Mouse (Mus musculus) myocyte (in vitro differentiated cells): ENCODE measurements around the gene Rest. TPM values are rescaled to one million over a fixed set of nuclear protein-coding genes. Genes with fewer than 3 reads are reported as not detected.

Source experiments
- H3K27me3 ChIP-seq: one replicate; pipeline ENCODE4 v1.6.1; 2011; ENCODE audit not compliant: control insufficient read depth, insufficient read depth, insufficient read length
- H3K36me3 ChIP-seq: one replicate; pipeline ENCODE4 v1.6.1; 2011; ENCODE audit not compliant: control insufficient read depth, insufficient read depth
- H3K4me2 ChIP-seq: one replicate; pipeline ENCODE4 v1.6.1; 2011; ENCODE audit warnings: low read depth, control low read depth
- H3K4me3 ChIP-seq: one replicate; pipeline ENCODE4 v1.5.1; 2011; ENCODE audit warnings: mild to moderate bottlenecking, control low read depth, moderate library complexity
- H3K79me2 ChIP-seq: one replicate; pipeline ENCODE4 v1.6.1; 2011; ENCODE audit not compliant: control insufficient read depth, insufficient read depth
- H3ac ChIP-seq: one replicate; pipeline ENCODE4 v1.6.1; 2011; ENCODE audit not compliant: control insufficient read depth, insufficient read length
- CEBPB ChIP-seq: IDR thresholded peaks from 2 replicates; pipeline ENCODE4 v1.6.1; 2011; ENCODE audit warnings: mild to moderate bottlenecking, moderate library complexity; ENCODE audit not compliant: poor library complexity, insufficient read depth, severe bottlenecking
- E2F4 ChIP-seq: IDR thresholded peaks from one replicate; pipeline ENCODE4 v1.6.1; 2011; ENCODE audit warnings: mild to moderate bottlenecking, control low read depth, moderate library complexity; ENCODE audit not compliant: insufficient read depth
- MAX ChIP-seq: IDR thresholded peaks from one replicate; pipeline ENCODE4 v1.6.1; 2011; ENCODE audit warnings: low read depth, mild to moderate bottlenecking, control low read depth
- MYOD1 ChIP-seq, 3 experiments: IDR thresholded peaks; one replicate each; pipeline ENCODE4 v1.6.1; 2011; ENCODE audit warnings: control low read depth in 2 of 3, low read depth in 2 of 3, mild to moderate bottlenecking in 2 of 3, moderate library complexity in 1 of 3; ENCODE audit not compliant: insufficient read length in 2 of 3, control insufficient read depth in 1 of 3
- MYOG ChIP-seq, 3 experiments: IDR thresholded peaks; one replicate each; pipeline ENCODE4 v1.6.1; 2011; ENCODE audit warnings: control low read depth in 2 of 3, low read depth in 2 of 3, mild to moderate bottlenecking in 2 of 3; ENCODE audit not compliant: insufficient read length in 2 of 3, control insufficient read depth in 1 of 3, insufficient read depth in 1 of 3
- POLR2A ChIP-seq: IDR thresholded peaks from one replicate; pipeline ENCODE4 v1.6.1; 2011; ENCODE audit warnings: low read depth, mild to moderate bottlenecking, control low read depth, moderate library complexity; ENCODE audit not compliant: insufficient read length
- POLR2AphosphoS2 ChIP-seq: IDR thresholded peaks from one replicate; pipeline ENCODE4 v1.6.1; 2011; ENCODE audit warnings: low read depth, control low read depth; ENCODE audit not compliant: insufficient read length
- REST ChIP-seq: IDR thresholded peaks from one replicate; pipeline ENCODE4 v1.6.1; 2011; ENCODE audit warnings: mild to moderate bottlenecking, control low read depth, moderate library complexity; ENCODE audit not compliant: insufficient read depth, insufficient read length
- SRF ChIP-seq: IDR thresholded peaks from one replicate; pipeline ENCODE4 v1.6.1; 2011; ENCODE audit warnings: low read depth; ENCODE audit not compliant: control insufficient read depth, insufficient read length
- TCF12 ChIP-seq: IDR thresholded peaks from one replicate; pipeline ENCODE4 v1.6.1; 2011; ENCODE audit warnings: mild to moderate bottlenecking, control low read depth; ENCODE audit not compliant: poor library complexity, insufficient read depth, severe bottlenecking
- TCF3 ChIP-seq: IDR thresholded peaks from one replicate; pipeline ENCODE4 v1.6.1; 2011; ENCODE audit warnings: low read depth, control low read depth; ENCODE audit not compliant: insufficient read length
- USF1 ChIP-seq: IDR thresholded peaks from one replicate; pipeline ENCODE4 v1.6.1; 2011; ENCODE audit warnings: low read depth, mild to moderate bottlenecking, control low read depth, moderate library complexity
- polyA plus RNA-seq: library from polyadenylated mRNA; unstranded; fragments of >200 nt; fragmentation: generic; extraction: Trizol; gene quantifications from one replicate; pipeline ENCODE4 v1.2.1, GENCODE M21; 2012; ENCODE audit warnings: missing spikeins

Gene Rest
- polyA plus RNA-seq, 1 experiment = 7.2 TPM

- Histone ChIP-seq H3K36me3 (peaks cover 27% of the 10 kb centered on the region), H3K4me2 (no peak overlapping the region), H3ac (no peak overlapping the region), H3K27me3 (no peaks in the 10 kb centered on the region), H3K79me2 (peaks cover 33% of the 10 kb centered on the region), H3K4me3 (no peak overlapping the region)
- TF ChIP-seq REST (no peak), POLR2AphosphoS2 (no peak), USF1 (no peak), CEBPB (no peak), TCF12 (no peak), SRF (no peak), MAX (no peak), E2F4 (no peak), TCF3 (no peak), POLR2A (no peak)
Observed at GRCm38 (mm10) chr5:77277204-77277603, 11.9 kb downstream of the Rest start.

DNA sequence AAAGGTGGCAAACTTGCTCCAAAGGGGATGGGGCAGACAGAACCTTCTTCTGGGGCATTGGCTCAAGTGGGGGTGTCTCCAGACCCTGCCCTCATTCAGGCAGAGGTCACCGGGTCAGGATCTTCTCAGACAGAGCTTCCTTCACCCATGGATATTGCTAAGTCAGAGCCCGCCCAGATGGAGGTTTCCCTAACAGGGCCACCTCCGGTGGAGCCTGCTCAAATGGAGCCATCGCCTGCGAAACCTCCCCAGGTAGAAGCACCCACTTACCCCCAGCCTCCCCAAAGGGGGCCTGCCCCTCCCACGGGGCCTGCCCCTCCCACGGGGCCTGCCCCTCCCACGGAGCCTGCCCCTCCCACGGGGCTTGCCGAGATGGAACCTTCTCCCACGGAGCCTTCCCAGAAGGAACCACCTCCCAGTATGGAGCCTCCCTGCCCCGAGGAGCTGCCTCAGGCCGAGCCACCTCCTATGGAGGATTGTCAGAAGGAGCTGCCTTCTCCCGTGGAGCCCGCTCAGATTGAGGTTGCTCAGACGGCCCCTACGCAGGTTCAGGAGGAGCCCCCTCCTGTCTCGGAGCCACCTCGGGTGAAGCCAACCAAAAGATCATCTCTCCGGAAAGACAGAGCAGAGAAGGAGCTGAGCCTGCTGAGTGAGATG is 16.4 kb downstream of the Rest start:
- Histone ChIP-seq H3K27me3 (no peaks in the 10 kb centered on the region), H3ac (no peak overlapping the region), H3K4me2 (no peak overlapping the region), H3K36me3 (peaks cover 15% of the 10 kb centered on the region), H3K79me2 (peaks cover 11% of the 10 kb centered on the region), H3K4me3 (no peak overlapping the region)
- TF ChIP-seq MYOG (IDR thresholded peaks at IDR 0.05; ENCODE audit: control insufficient read depth in 1 of 3, insufficient read depth in 1 of 3, insufficient read length in 2 of 3, low read depth in 2 of 3) (no peak), SRF (no peak), MYOD1 (IDR thresholded peaks at IDR 0.05; ENCODE audit: control insufficient read depth in 1 of 3, insufficient read length in 2 of 3, low read depth in 2 of 3) (no peak), POLR2AphosphoS2 (no peak), TCF12 (no peak), MAX (no peak), E2F4 (no peak), TCF3 (no peak), USF1 (no peak), CEBPB (no peak)

DNA sequence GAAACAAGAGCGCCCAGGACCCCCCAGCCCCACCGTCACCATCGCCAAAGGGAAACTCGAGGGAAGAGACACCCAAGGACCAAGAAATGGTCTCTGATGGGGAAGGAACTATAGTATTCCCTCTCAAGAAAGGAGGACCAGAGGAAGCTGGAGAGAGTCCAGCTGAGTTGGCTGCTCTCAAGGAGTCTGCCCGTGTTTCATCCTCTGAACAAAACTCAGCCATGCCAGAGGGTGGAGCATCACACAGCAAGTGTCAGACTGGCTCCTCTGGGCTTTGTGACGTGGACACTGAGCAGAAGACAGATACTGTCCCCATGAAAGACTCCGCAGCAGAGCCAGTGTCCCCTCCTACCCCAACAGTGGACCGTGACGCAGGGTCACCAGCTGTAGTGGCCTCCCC is 17.0 kb downstream of the Rest start:
- H3K4me3 ChIP-seq = no peak overlapping the region
- H3K4me2 ChIP-seq = no peak overlapping the region
- peaks cover 7% of the 10 kb centered on the region for H3K79me2 ChIP-seq
- H3K36me3 ChIP-seq = peaks cover 15% of the 10 kb centered on the region
- TF ChIP-seq POLR2A (no peak), CEBPB (no peak), MYOG (IDR thresholded peaks at IDR 0.05; ENCODE audit: control insufficient read depth in 1 of 3, insufficient read depth in 1 of 3, insufficient read length in 2 of 3, low read depth in 2 of 3) (no peak), MAX (no peak), SRF (no peak), POLR2AphosphoS2 (no peak), TCF3 (no peak), TCF12 (no peak), REST (no peak), E2F4 (no peak), USF1 (no peak), MYOD1 (IDR thresholded peaks at IDR 0.05; ENCODE audit: control insufficient read depth in 1 of 3, insufficient read length in 2 of 3, low read depth in 2 of 3) (no peak)
- no peak overlapping the region for H3ac ChIP-seq
- H3K27me3 ChIP-seq = no peaks in the 10 kb centered on the region

DNA sequence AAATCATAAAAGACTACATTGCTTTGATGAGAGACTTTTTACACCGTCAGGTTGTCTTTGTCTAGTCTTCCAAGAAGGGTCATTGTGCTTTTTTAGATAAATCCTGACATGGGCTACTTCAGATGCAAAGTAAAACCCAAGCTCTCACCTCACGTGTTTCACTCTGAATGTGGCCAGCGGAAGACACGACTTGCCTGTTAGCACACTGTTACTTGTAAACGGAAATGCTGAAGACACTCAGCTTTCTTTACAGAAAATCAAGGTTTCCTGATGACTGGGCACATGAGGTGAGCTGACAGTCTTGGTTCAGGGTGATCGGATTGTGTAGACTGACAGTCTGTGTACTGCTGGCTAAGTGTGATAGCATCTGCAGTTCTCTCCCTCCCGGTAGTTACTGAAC is 20.4 kb downstream of the Rest start:
- Histone ChIP-seq H3K4me3 (no peak overlapping the region), H3K4me2 (no peak overlapping the region), H3K79me2 (no peaks in the 10 kb centered on the region), H3K27me3 (no peaks in the 10 kb centered on the region), H3K36me3 (peaks cover 15% of the 10 kb centered on the region), H3ac (no peak overlapping the region)
- TF ChIP-seq CEBPB (no peak), TCF3 (no peak)

GRCm38 (mm10) chr5:77286904-77287303 is 21.6 kb downstream of the Rest start:
- H3K4me3 ChIP-seq = no peak overlapping the region
- H3K4me2 ChIP-seq = no peak overlapping the region
- peaks cover 15% of the 10 kb centered on the region for H3K36me3 ChIP-seq
- TF ChIP-seq MYOG (IDR thresholded peaks at IDR 0.05; ENCODE audit: control insufficient read depth in 1 of 3, insufficient read depth in 1 of 3, insufficient read length in 2 of 3, low read depth in 2 of 3) (no peak), TCF12 (no peak), SRF (no peak), TCF3 (no peak), CEBPB (no peak), POLR2AphosphoS2 (no peak), POLR2A (no peak), MYOD1 (IDR thresholded peaks at IDR 0.05; ENCODE audit: control insufficient read depth in 1 of 3, insufficient read length in 2 of 3, low read depth in 2 of 3) (no peak), REST (no peak), E2F4 (no peak), MAX (no peak), USF1 (no peak)
- H3K27me3 ChIP-seq = no peaks in the 10 kb centered on the region
- H3K79me2 ChIP-seq = no peaks in the 10 kb centered on the region
- H3ac ChIP-seq = no peak overlapping the region
